Mouse (Mus musculus) heart, embryonic 16.5 days (tissue): ENCODE data around the gene Gabarap. TPM values are rescaled to one million over a fixed set of nuclear protein-coding genes. Genes with fewer than 3 reads are reported as not detected.
"Not testable (repeated sequence)": the region's sequence is repeated elsewhere in the genome, so short reads cannot be mapped to it uniquely, and the experiment has no call there.

Experiments used
- ATAC-seq: fragments of 200-750 bp; cut with Nextera tagmentation; replicated peaks from 2 replicates; pipeline ENCODE4 v1.8.0; 2017; ENCODE audit warnings: moderate number of reproducible peaks; ENCODE audit not compliant: insufficient read depth, low FRiP score; ENCODE audit errors: extremely low read depth
- H3K27ac ChIP-seq: fragments of 300-500 bp; sonication (generic); 2 replicates; pipeline ENCODE4 v1.5.1; 2014; ENCODE audit warnings: mild to moderate bottlenecking, low read length, control low read depth, moderate library complexity
- H3K27me3 ChIP-seq: fragments of 300-500 bp; sonication (generic); 2 replicates; pipeline ENCODE4 v1.6.1; 2014; ENCODE audit warnings: low read length, mixed read lengths; ENCODE audit not compliant: control insufficient read depth, insufficient read depth
- H3K36me3 ChIP-seq: fragments of 300-500 bp; sonication (generic); 2 replicates; pipeline ENCODE4 v1.6.1; 2014; ENCODE audit not compliant: control insufficient read depth, insufficient read depth
- H3K4me1 ChIP-seq: fragments of 300-500 bp; sonication (generic); 2 replicates; pipeline ENCODE4 v1.6.1; 2014; ENCODE audit warnings: low read length, mixed read lengths; ENCODE audit not compliant: control insufficient read depth, insufficient read depth
- H3K4me2 ChIP-seq: fragments of 300-500 bp; sonication (generic); 2 replicates; pipeline ENCODE4 v1.6.1; 2014; ENCODE audit warnings: low read depth, mild to moderate bottlenecking, control low read depth, low read length
- H3K4me3 ChIP-seq: fragments of 300-500 bp; sonication (generic); 2 replicates; pipeline ENCODE4 v1.5.1; 2014; ENCODE audit warnings: mild to moderate bottlenecking, control low read depth, low read length
- H3K9ac ChIP-seq: fragments of 300-500 bp; sonication (generic); 2 replicates; pipeline ENCODE4 v1.6.1; 2014; ENCODE audit warnings: low read length, control low read depth
- H3K9me3 ChIP-seq: fragments of 300-500 bp; sonication (generic); replicated peaks from 2 replicates; pipeline ENCODE4 v1.6.1; 2016; ENCODE audit warnings: low read length; ENCODE audit not compliant: control insufficient read depth
- WGBS: fragments of 180-500 bp; shearing (Covaris S2); extraction: QIAGEN DNeasy Blood & Tissue Kit; methylation state at CpG from one replicate; pipeline ENCODE4 v1.1.7; 2014; 5-methylcytosine and 5-hydroxymethylcytosine counted together
- polyA plus RNA-seq: library from polyadenylated mRNA; unstranded; fragments of >200 nt; fragmentation: Nextera tagmentation; extraction: Ambion mirVana; gene quantifications from 2 replicates; pipeline ENCODE4 v1.2.1, GENCODE M21; 2015

Gene Gabarap
- polyA plus RNA-seq, 1 experiment from 2014 or later, result 428 TPM

DNA sequence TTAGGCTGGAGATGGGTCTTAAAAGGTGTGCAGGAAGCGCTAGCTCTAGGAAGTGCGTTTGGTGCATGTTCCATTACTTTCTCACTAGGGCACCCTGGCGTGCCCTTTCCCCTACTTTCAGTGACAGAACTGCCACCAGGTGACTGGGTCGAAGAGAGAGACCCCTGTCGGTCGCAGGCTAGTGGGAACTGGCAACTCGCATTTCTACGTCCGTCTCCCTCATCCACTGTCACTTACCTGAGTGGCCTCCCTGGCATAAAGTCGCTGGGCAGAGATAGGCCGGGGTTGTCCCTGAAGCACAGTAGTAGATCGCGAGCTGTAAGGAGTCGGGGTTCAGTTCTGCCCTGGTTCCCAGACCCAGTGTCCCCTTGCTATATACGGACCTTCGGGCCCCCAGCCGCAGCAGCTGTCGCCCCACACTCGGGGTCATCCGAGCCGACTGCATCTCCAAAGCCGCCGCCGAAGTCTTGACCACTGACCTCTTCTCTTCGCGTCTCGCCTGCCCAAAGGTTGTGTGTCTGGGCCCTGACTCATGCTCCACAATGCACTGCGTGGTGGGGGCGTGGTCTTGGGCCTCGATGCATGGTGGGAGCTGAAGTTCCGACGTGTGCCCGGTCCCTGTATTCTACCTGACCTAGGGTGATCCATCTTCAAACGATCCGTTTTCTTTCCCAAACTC is 24.1 kb downstream of the Gabarap start, which contains the start of gene Acadvl:
Gene Acadvl, minus strand, starts transcription at position 532 of the 679 bp plus-strand sequence.
- Histone ChIP-seq H3K27ac (peak within 1 kb of the TSS; percentile 84), H3K4me2 (peak within 1 kb of the TSS; percentile 66), H3K27me3 (no peaks in the 10 kb centered on the region), H3K36me3 (peaks cover 30% of the 10 kb centered on the region), H3K4me3 (peak within 1 kb of the TSS; percentile 85), H3K4me1 (peaks cover 32% of the 10 kb centered on the region), H3K9me3 (no peaks in the 10 kb centered on the region), H3K9ac (peak within 1 kb of the TSS; percentile 85)
- ATAC-seq, result peak; percentile 85
- under 1% methylated on average over 35 of the region's 35 CpGs for WGBS

- H3K27ac ChIP-seq, result no peak overlapping the region
- ATAC-seq, result no peak
- H3K27me3 ChIP-seq, result no peaks in the 10 kb centered on the region
- peaks cover 23% of the 10 kb centered on the region for H3K36me3 ChIP-seq
- peak overlapping the region; percentile 66 for H3K4me2 ChIP-seq
- WGBS, result 58% methylated on average over 6 of the region's 6 CpGs
- peaks cover 39% of the 10 kb centered on the region for H3K4me1 ChIP-seq
- peak overlapping the region; percentile 85 for H3K9ac ChIP-seq
- no peak overlapping the region; the same call in 1 of the 2 replicates for H3K4me3 ChIP-seq
- H3K9me3 ChIP-seq, result no peaks in the 10 kb centered on the region
Measured at GRCm38 (mm10) chr11:70015677-70016076, 24.7 kb downstream of the Gabarap start.

DNA sequence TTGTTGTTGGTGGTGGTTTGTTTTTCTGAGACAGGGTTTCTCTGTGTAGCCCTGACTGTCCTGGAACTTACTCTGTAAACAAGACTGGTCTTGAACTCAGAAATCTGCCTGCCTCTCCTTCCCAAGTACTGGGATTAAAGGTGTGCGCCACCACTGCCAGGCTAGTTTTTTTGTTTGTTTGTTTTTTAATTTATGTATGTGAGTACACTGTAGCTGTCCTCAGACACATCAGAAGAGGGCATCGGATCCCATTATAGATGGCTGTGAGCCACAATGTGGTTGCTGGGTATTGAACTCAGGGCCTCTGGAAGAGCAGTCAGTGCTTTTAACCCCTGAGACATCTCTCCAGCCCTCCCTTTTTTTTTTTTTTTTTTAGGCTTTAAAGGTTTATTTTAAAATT is 25.2 kb downstream of the Gabarap start:
- not testable (repeated sequence) for ATAC-seq, H3K4me3 ChIP-seq, H3K27me3 ChIP-seq, H3K9ac ChIP-seq, H3K27ac ChIP-seq, H3K4me2 ChIP-seq, H3K9me3 ChIP-seq
- H3K4me1 ChIP-seq, result peaks cover 40% of the 10 kb centered on the region
- WGBS, result 80% methylated on average over 2 of the region's 2 CpGs
- peaks cover 18% of the 10 kb centered on the region for H3K36me3 ChIP-seq

GRCm38 (mm10) chr11:70016669-70017068 is 25.7 kb downstream of the Gabarap start, which contains the start of gene Dlg4:
Dlg4 (plus strand) TSS chr11:70016942.
- H3K36me3 ChIP-seq, result peaks cover 13% of the 10 kb centered on the region
- H3K4me2 ChIP-seq, result peak within 1 kb of the TSS; percentile 92; the same call in 1 of the 2 replicates
- no peak within 1 kb of the TSS for H3K4me3 ChIP-seq
- no peaks in the 10 kb centered on the region for H3K9me3 ChIP-seq
- H3K9ac ChIP-seq, result no peak within 1 kb of the TSS
- WGBS, result 61% methylated on average over 3 of the region's 3 CpGs
- ATAC-seq, result no peak
- peaks cover 44% of the 10 kb centered on the region for H3K4me1 ChIP-seq
- no peaks in the 10 kb centered on the region for H3K27me3 ChIP-seq
- H3K27ac ChIP-seq, result no peak within 1 kb of the TSS

DNA sequence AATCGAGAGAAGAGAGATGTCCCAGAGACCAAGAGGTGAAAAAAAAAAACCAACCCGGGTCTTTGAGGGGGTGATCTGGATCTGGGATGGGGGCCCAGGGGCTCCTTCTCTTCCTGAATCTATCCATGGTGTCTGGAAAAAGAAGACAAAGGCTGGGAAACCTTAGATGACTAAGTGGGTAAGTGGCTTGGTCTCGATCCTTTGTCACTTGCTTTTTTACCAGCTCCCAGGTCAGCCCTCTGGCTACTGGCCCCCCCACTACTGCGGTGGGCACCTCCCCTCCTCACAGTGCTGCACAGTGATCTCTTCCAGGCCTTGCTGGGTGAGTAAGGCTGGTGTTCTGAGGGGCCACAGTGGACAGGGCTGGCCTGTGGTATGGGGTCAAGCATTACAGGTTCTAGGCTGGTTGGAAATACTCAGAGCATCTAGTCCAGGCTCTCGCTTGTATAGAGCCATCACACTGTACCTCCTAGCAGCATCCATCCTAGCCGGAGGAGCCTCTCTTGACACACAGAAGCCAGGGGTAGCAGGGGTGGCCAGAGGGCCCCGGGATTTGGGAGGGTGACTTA is 26.3 kb downstream of the Gabarap start:
- peaks cover 7% of the 10 kb centered on the region for H3K36me3 ChIP-seq
- 45% methylated on average over 7 of the region's 7 CpGs for WGBS
- H3K27ac ChIP-seq, result no peak overlapping the region
- H3K4me2 ChIP-seq, result no peak overlapping the region
- no peaks in the 10 kb centered on the region for H3K27me3 ChIP-seq
- H3K4me1 ChIP-seq, result peaks cover 45% of the 10 kb centered on the region
- no peak for ATAC-seq
- no peak overlapping the region for H3K4me3 ChIP-seq
- no peak overlapping the region for H3K9ac ChIP-seq
- no peaks in the 10 kb centered on the region for H3K9me3 ChIP-seq

- Histone ChIP-seq H3K4me2 (peak overlapping the region; percentile 92), H3K4me1 (peaks cover 48% of the 10 kb centered on the region), H3K27ac (peak overlapping the region; percentile 78), H3K9me3 (no peaks in the 10 kb centered on the region), H3K27me3 (no peaks in the 10 kb centered on the region), H3K36me3 (0 out of 2 replicates have a peak, but pooled peaks cover 2% of the 10 kb centered on the region), H3K9ac (peak overlapping the region; percentile 79), H3K4me3 (peak overlapping the region; percentile 59)
- 4% methylated on average over 23 of the region's 25 CpGs for WGBS
- ATAC-seq, result no peak
Measured at GRCm38 (mm10) chr11:70018131-70018990, 27.4 kb downstream of the Gabarap start.

DNA sequence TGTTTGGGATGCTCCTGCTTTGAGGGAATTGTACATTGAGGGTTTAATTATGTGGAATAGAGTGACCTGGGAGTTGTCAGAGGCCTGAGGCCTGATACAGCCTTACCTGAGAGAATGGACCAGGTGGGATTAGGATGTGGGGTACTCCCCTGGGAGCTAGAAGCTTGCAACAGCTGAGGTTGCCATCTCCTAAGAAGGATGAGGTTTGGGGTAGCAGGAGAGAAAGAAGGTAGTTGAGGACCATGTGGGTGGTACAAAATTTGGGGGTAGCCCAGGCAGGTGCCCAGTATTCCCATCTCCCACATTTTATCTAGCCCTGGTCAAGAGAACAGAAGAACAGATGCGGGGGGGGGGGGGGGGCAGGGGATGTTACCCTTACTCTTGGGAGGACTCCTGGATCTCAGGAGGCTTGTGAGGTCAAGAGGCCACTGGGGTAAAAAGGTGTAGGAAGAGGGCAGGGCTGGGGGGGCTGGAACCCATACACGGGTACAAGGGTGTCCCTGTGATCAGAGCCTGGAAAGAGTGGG is 28.6 kb downstream of the Gabarap start:
- no peaks in the 10 kb centered on the region for H3K36me3 ChIP-seq
- peak overlapping the region; percentile 13; the same call in 1 of the 2 replicates for H3K4me3 ChIP-seq
- WGBS, result 36% methylated on average over 2 of the region's 2 CpGs
- H3K4me1 ChIP-seq, result peaks cover 48% of the 10 kb centered on the region
- peak overlapping the region; percentile 40; the same call in 1 of the 2 replicates for H3K9ac ChIP-seq
- no peaks in the 10 kb centered on the region for H3K27me3 ChIP-seq
- H3K9me3 ChIP-seq, result no peaks in the 10 kb centered on the region
- ATAC-seq, result no peak
- H3K27ac ChIP-seq, result peak overlapping the region; percentile 70
- peak overlapping the region; percentile 92 for H3K4me2 ChIP-seq

DNA sequence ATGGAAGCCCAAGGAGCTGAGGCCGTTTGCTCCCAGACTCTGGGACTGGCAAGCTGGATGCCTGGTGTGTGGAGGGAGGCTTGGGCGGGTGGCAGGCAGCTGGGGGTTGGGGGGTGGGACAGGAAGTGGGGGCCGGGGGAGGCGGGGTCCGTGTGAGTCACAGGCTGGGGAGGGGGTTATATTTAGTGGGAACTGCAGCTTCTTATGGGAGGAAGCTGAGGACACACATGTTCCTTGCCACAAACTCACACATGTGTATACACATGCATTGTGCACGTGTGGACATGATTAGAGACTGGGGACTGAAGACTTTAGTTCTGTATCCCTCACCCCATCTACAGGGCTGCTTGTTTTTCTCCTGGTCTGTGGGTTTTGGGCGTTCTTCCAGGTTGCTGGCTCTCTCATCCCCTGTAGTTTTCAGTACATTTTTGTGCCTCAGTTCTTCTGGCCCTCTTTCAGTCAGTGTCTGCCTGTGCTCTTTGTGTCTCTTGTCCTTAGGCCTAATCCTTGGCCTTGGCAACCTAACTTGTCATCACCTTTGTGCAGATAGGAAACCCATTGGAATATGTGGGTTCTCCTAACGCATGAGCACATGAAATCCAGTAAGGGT is 29.2 kb downstream of the Gabarap start:
- no peaks in the 10 kb centered on the region; the same call in 1 of the 2 replicates for H3K27me3 ChIP-seq
- peaks cover 46% of the 10 kb centered on the region for H3K4me1 ChIP-seq
- ATAC-seq, result no peak
- peak overlapping the region; percentile 65; the same call in 1 of the 2 replicates for H3K4me3 ChIP-seq
- peak overlapping the region; percentile 40; the same call in 1 of the 2 replicates for H3K9ac ChIP-seq
- peak overlapping the region; percentile 70 for H3K27ac ChIP-seq
- WGBS, result 28% methylated on average over 8 of the region's 8 CpGs
- H3K4me2 ChIP-seq, result peak overlapping the region; percentile 92
- H3K9me3 ChIP-seq, result no peaks in the 10 kb centered on the region
- no peaks in the 10 kb centered on the region for H3K36me3 ChIP-seq
